Mouse (Mus musculus) kidney, adult 2 months (tissue): ENCODE results near the gene Decr2.

Experiments
- CTCF ChIP-seq: fragments of 200-500 bp; conservative IDR thresholded peaks from 2 replicates; pipeline ENCODE4 v1.5.1; 2011; ENCODE audit warnings: low read depth, mild to moderate bottlenecking, control low read depth, low read length, moderate library complexity, mixed read lengths; ENCODE audit not compliant: insufficient read depth, insufficient read length
- POLR2A ChIP-seq: fragments of 200-500 bp; IDR thresholded peaks from one replicate; pipeline ENCODE4 v1.6.1; 2011; ENCODE audit warnings: low read depth, low read length, control low read depth

- TF ChIP-seq CTCF (no peak), POLR2A (no peak)
Observed at GRCm38 (mm10) chr17:26048118-26048517, 42.0 kb downstream of the Decr2 start.
